Mouse (Mus musculus): ENCODE measurements at regions not wholly inside any gene's neighbourhood (a gene's known extent, or its start where the extent isn't known, plus 50 kb on each side); places are given as distances from the start of the nearest gene placed in this dataset.

DNA sequence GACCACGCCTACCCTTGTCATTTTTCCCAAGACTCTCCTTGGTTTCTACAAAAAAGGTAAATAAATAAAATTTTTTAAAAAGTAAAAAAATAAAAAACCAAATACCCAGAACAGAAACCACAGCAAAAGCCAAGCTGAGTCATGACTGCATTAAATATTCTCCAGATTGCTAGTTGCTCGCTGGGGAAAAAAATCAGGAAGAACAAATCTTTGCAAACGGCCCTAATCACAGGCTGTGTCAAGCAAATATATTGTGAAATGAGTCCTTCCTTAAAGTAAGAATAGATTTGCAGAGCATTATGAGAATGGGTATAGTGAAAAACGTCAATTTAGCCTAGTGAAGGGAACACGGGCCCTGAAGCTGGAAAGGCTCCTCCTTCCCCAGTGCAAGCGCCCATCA lies 86.6 kb upstream of the Pitrm1 start:
- DNase-seq: no peak

DNA sequence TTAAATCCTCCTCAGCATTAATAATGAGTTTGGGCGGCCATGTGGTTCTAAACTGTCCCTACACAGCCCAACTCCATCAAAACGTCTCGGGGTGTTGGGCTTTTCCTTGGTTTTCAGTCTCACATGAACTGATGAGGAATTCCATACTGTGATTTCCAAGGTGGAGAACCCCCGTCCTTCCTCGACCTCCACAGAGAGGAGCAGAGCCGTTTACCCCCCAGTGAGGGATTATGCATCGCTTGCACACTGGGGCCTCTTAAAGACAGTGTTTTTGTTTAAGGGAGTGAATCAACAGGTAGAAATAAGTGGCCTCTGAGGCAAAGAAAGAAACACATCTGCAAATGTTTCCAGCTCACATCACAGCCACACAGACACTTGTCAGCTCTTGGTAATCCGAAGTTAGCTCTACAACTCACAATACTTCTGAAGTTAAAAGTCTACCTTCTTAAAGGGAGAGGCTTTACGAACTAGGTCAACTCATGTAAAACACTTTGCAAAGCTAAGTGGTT lies 82.0 kb upstream of the Pitrm1 start:
- no peak for DNase-seq

DNA sequence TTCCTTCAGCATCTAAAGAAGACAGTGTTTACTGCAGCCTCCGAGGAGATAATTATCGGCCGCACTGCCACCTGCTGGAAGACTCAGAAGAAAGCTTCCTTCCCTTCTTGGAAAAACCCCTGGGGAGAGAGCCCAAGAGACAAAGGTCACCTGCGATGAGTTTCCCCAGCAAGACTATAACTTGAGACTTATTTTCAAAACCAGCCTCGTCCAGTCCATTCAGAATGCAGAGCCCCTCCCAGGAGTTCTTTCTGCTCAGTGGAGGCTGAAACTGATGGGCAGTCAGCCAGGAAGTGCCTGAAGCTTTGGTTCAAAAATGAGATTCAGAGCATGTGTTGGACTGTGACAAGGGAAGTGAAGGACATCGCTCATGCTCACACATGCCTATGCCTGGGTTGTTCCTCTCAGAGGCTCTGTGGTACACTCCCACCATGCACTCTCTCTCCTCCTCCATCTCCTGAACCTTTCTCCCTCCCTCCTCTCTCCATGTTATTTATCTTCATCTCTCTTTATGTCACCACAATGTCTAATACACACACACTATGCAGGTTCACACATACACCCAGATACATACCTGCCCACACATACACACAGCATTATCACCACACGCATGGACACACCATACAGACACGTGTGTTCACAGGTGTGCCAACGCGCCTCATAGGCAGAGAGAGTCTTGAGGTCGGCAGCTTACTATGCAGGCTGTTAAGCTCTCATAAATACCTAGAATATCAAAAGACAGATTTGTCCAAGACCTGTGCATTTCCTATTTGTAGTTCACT lies 78.3 kb upstream of the Pitrm1 start:
- DNase-seq: peak; percentile 6 to 22

DNA sequence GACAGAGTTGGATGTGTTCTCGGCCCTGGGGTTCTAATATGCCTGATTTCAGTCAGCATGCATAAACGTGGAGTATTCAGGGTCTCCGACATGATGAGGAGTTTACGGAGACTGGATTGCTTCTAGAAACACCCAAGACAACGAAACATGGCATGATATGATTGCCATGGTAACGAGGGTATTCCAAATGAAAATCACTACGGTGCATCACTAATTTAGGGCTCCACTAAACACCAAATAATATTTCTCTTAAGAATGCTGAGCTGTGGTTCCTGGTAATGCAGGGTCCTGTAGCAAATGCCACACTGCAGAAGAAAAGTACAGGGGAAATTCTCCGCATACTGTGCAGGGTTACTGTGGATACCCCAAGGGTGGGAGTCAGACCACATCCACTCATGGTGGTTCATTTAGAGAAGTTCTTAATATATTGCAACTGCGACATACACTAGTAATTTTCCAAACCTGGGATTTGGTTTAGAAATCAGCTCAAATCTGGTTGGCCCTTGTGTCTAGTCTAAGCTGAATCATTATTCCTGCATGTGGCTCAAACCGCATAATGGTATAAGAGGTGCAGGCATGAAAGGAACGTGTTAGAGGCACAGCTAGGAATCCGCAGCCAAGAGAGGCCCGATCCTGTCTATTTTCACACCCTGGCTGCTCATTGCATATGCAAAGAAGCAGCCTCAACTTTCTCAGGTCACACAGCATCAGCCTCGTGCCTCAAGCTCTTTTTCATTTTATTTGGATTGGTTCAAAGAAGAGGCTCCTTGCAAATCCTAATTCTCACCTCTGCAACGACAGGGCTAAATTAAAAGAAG lies 77.5 kb upstream of the Pitrm1 start:
- no peak for DNase-seq

DNA sequence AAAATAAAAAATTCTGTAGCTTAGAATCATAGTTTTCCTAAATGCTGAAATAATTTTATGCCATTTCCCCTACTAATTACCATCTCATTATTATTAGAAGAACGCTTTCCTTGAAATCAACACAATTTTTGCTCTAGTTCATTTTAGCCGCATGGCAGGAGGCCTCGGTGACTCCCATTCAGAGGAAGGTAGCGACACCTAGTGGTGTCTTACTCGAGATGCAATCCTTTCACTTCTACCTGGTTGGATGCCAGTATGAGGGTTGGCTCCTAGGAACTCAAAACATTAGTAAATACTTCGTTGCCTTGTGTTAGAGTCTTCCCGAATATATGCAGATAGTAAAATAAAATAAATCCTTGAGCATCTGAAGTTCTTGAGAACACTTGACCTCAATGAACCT lies 76.3 kb upstream of the Pitrm1 start:
- peak; percentile 54 to 57 for DNase-seq

DNA sequence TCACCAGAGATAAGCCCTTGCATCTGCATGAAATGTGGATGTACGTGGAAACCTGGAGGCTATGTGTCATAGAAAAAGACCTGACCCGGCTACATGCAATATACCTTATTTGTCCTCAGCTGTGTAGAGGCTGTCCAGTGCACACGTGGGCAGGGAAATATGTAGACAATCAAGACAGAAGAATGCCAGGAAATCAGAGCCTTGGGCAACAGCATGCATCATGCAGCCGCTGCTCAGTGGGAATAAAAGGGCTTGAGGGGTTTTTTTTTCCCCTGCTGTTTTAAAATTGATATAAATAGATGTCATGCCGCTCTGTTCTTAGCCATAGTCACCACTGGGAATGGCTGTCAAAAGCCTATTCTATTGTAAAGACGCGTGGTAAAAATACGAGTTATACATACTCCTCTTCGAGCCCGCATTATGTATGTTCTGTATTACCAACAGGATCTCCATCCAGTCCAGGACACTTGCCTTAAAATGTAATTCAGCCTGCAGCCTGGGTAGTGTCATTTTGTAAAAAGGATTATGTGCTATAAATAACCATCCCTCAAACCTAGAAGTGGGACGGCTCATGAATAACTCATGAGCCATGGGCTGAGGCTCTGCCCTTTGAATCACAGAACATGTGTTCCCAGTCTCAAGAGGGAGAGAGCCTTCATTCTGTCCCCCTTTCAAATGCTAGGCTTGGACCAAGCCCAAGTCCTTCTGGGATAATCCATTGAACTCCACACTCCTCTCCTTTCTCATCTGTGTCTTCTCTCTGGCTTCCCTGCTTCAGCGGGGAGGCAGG lies 74.4 kb upstream of the Pitrm1 start:
- no peak for DNase-seq

DNA sequence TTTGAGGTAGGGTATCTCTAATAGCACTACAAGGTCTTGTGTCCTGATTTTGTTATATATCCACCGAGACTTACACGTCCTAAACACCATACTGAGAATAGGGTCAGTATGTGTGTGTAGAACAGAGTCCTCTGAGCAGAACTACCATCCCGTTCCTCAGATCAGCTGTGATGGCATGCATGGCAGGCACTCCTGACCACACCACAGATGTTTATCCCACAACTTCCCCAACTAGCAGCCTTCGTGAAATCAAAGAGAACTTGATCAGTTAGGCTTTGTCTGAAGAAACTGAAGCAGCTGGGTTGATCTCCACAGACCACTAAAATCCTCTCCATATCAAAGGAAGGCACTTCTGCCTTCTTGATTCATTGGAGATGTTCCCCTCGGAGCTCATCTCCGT lies 68.3 kb upstream of the Pitrm1 start:
- no peak for DNase-seq

DNA sequence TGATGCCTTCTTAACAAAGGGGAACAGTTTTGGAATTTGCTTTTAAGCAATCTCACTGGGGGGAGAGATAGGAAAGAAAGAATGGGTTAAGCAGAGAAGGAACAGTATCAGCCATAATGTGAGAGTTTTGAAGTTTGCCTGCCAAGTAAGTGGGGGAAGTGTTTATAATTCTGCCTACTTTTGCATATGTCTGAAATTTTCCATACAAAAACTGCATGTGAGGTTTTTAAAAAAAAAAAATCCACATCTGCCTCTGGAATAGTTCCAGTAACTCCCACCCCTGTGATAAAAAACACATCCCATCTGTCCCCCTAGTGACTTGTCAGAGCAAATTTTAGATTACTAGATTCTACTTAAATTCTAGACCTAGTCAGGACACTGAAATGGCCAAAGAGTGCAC lies 63.5 kb upstream of the Pitrm1 start:
- no peak for DNase-seq

DNA sequence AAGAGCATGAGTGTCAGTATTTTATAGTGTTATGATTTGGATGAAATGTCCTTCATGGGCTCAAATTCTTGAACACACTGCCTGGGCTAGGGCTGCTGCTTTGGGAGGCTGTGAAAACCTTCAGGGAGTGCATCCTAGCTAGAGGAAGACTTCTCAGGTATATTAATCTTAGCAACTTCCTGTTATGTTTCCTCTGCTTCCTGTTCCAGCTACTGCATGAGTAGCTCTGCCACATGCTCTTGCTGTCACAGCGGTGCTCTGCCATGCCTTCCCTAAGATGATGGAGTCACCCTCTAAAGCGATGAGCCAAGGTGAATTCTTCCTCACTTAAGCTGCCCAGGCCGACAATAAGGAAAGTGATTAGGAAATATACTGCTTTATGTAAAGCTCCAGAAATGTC lies 60.1 kb upstream of the Pitrm1 start:
- DNase-seq: no peak

DNA sequence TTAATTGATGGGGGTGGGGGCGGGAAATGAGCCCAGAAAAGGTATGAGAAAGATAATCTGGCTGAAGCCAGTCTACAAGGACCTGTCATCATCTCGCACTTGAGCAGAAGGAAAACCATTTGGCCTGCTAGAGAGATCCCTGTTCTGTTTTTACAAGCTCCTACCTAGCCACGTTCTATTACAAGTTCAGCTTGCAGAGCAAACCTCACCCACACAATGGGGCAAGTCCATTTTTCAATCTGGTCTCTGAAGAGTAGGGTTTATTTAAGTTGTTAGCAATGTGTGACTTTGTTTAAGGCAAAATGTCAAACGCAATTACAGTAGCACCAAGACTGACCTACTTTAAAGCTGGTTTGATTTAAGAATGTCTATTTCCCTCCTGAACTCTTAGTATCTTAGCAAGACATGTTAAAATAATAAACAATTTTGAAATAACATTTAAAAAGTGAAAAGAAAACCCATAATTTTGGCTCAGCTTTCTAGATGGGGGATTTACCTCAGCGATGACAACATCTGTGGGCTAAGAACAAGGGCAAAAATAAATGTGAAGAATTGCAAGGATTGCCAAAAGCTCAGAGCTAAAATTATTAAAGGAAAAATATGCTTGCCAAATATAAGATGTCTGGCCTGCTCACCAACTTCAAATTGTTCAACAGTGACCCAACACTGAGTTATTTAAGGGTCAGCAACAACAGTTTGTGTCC lies 54.9 kb upstream of the Pitrm1 start:
- no peak for DNase-seq

All from cerebellum, adult 18-20 months (tissue).